Mouse (Mus musculus): ENCODE results near the gene Efcab1. TPM values are rescaled to one million over a fixed set of nuclear protein-coding genes. Genes with fewer than 3 reads are reported as not detected.

The Efcab1 gene
- total and polyA plus RNA-seq, 3 experiments = not detected

- Histone ChIP-seq H3K79me2 (replicated peaks; ENCODE audit: control insufficient read depth, extremely low read depth, insufficient read depth, poor library complexity, severe bottlenecking) (no peaks in the 10 kb centered on the region), H3K9ac (ENCODE audit: insufficient read depth, low read depth) (no peak overlapping the region), H3K36me3 (replicated peaks in 1 of 2; ENCODE audit: control insufficient read depth in 1 of 2, insufficient read depth in 1 of 2, low read length in 1 of 2) (no peaks in the 10 kb centered on the region), H3K27ac (ENCODE audit: insufficient read depth, low read depth) (no peak overlapping the region), H3K4me2 (ENCODE audit: insufficient read depth, low read depth, poor library complexity, severe bottlenecking) (no peak overlapping the region), H3K4me1 (ENCODE audit: control insufficient read depth in 1 of 2, insufficient read depth in 2 of 2) (0 out of 4 replicates have a peak, but pooled peaks cover 0 to 2% of the 10 kb centered on the region in 2 experiments), H3K4me3 (replicated peaks in 1 of 3; ENCODE audit: low read depth in 2 of 3, low read length in 2 of 3, poor library complexity in 1 of 3) (no peak overlapping the region), H3K9me3 (replicated peaks; ENCODE audit: low read length) (no peaks in the 10 kb centered on the region), H3K27me3 (replicated peaks) (no peaks in the 10 kb centered on the region)
- TF ChIP-seq MAZ (IDR thresholded peaks at IDR 0.05; ENCODE audit: low read depth, low read length) (no peak), MAX (IDR thresholded peaks at IDR 0.05; ENCODE audit: low read length) (no peak), JUND (conservative IDR thresholded peaks at IDR 0.05; ENCODE audit: low read depth, low read length) (no peak), UBTF (IDR thresholded peaks at IDR 0.05; ENCODE audit: low read depth, low read length) (no peak), POLR2A (IDR thresholded peaks at IDR 0.05; ENCODE audit: low read depth, low read length) (no peak), SMC3 (IDR thresholded peaks at IDR 0.05; ENCODE audit: low read depth, low read length) (no peak), IRF4 (IDR thresholded peaks at IDR 0.05; ENCODE audit: low read depth, low read length) (no peak), HCFC1 (IDR thresholded peaks at IDR 0.05; ENCODE audit: low read depth, low read length) (no peak), POLR2AphosphoS2 (IDR thresholded peaks at IDR 0.05; ENCODE audit: low read depth, low read length) (no peak), MEF2A (IDR thresholded peaks at IDR 0.05; ENCODE audit: borderline replicate concordance, low read depth, low read length) (no peak), NRF1 (IDR thresholded peaks at IDR 0.05; ENCODE audit: low read depth, low read length) (no peak), GABPA (IDR thresholded peaks at IDR 0.05; ENCODE audit: insufficient replicate concordance, low read depth, low read length) (no peak), ZKSCAN1 (IDR thresholded peaks at IDR 0.05; ENCODE audit: borderline replicate concordance, low read depth, low read length) (no peak), EP300 (IDR thresholded peaks at IDR 0.05; ENCODE audit: low read length) (no peak)
- DNase-seq (ENCODE audit: extremely low read depth) = no peak
- in situ Hi-C loops (cut with MboI; ENCODE audit: low pct_ligation_motif_present, low pct_unique_long_range_greater_than_20kb, low sequenced_read_pairs) = no loop called here
- dilution Hi-C loops (cut with MboI; ENCODE audit: extremely low pct_ligation_motif_present, extremely low pct_unique_long_range_greater_than_20kb, low sequenced_read_pairs) = no loop called here
These were observed 33.1 kb downstream of the Efcab1 start for GRCm38 (mm10) chr16:14939552-14939951.

GRCm38 (mm10) chr16:14939994-14940715 is 33.7 kb downstream of the Efcab1 start:
- Histone ChIP-seq H3K9ac (ENCODE audit: insufficient read depth, low read depth) (no peak overlapping the region), H3K27ac (ENCODE audit: insufficient read depth, low read depth) (no peak overlapping the region), H3K9me3 (replicated peaks; ENCODE audit: low read length) (no peaks in the 10 kb centered on the region), H3K36me3 (replicated peaks in 1 of 2; ENCODE audit: control insufficient read depth in 1 of 2, insufficient read depth in 1 of 2, low read length in 1 of 2) (no peaks in the 10 kb centered on the region), H3K27me3 (replicated peaks) (no peaks in the 10 kb centered on the region), H3K4me2 (ENCODE audit: insufficient read depth, low read depth, poor library complexity, severe bottlenecking) (no peak overlapping the region), H3K79me2 (replicated peaks; ENCODE audit: control insufficient read depth, extremely low read depth, insufficient read depth, poor library complexity, severe bottlenecking) (no peaks in the 10 kb centered on the region), H3K4me1 (ENCODE audit: control insufficient read depth in 1 of 2, insufficient read depth in 2 of 2) (0 out of 4 replicates have a peak, but pooled peaks cover 0 to 2% of the 10 kb centered on the region in 2 experiments), H3K4me3 (replicated peaks in 1 of 3; ENCODE audit: low read depth in 2 of 3, low read length in 2 of 3, poor library complexity in 1 of 3) (no peak overlapping the region)
- TF ChIP-seq ZKSCAN1 (IDR thresholded peaks at IDR 0.05; ENCODE audit: borderline replicate concordance, low read depth, low read length) (no peak), E2F4 (IDR thresholded peaks at IDR 0.05; ENCODE audit: insufficient replicate concordance, low read depth, low read length) (no peak), POLR2AphosphoS2 (IDR thresholded peaks at IDR 0.05; ENCODE audit: low read depth, low read length) (no peak), ZC3H11A (IDR thresholded peaks at IDR 0.05; ENCODE audit: low read depth, low read length) (no peak), RAD21 (IDR thresholded peaks at IDR 0.05; ENCODE audit: low read depth, low read length) (no peak), CHD1 (IDR thresholded peaks at IDR 0.05; ENCODE audit: low read depth, low read length) (no peak), ZNF384 (IDR thresholded peaks at IDR 0.05; ENCODE audit: low read depth, low read length) (no peak), RCOR1 (conservative IDR thresholded peaks at IDR 0.05; ENCODE audit: low read depth, low read length) (no peak)
- DNase-seq (ENCODE audit: extremely low read depth) = no peak
- dilution Hi-C loops (cut with MboI; ENCODE audit: extremely low pct_ligation_motif_present, extremely low pct_unique_long_range_greater_than_20kb, low sequenced_read_pairs) (no loop called here), in situ Hi-C loops (cut with MboI; ENCODE audit: low pct_ligation_motif_present, low pct_unique_long_range_greater_than_20kb, low sequenced_read_pairs) (no loop called here)

All from CH12.LX (cell line).